Mouse (Mus musculus) embryonic facial prominence, embryonic 10.5 days (tissue): ENCODE measurements around the gene Lrrc1. TPM values are rescaled to one million over a fixed set of nuclear protein-coding genes. Genes with fewer than 3 reads are reported as not detected.

Experiments
- microRNA-seq: library from miRNA; unstranded; fragments of <30 nt; microRNA quantifications from one replicate; pipeline ENCODE4, GENCODE M21; 2017
- polyA plus RNA-seq: library from polyadenylated mRNA; unstranded; fragments of >200 nt; fragmentation: Nextera tagmentation; extraction: Ambion mirVana; gene quantifications from 2 replicates; pipeline ENCODE4 v1.2.1, GENCODE M21; 2016

Lrrc1 gene
- polyA plus RNA-seq, 1 experiment from 2014 or later, result 8.7 TPM

Small RNA genes lying within 50 kb of the gene (microRNA-seq; reads per million reads assigned to microRNA genes)
- gene Gm25250, result not detected

Other genes with a start within 250 kb of the Lrrc1 start
- 0.29 TPM in 2 replicates for gene Mlip, start 191.9 kb downstream of the Lrrc1 start, polyA plus RNA-seq
- 0.26 and 0.35 TPM in 2 replicates for gene Klhl31, start 91.6 kb upstream of the Lrrc1 start, polyA plus RNA-seq
- gene Gclc, start 209.7 kb upstream of the Lrrc1 start, polyA plus RNA-seq, result 14.5 and 17.5 TPM in 2 replicates